18 mouse cellular contexts compared by ENCODE assay signal in genomic region chr5:52866361-52867155, GRCm38 (mm10). TPM values are rescaled to one million over a fixed set of nuclear protein-coding genes. Genes with fewer than 3 reads are reported as not detected.
DNase-seq lines count a peak whose midpoint lies in the region; ATAC-seq lines count a peak whose summit lies in the region.
"Had no signal": no experiment of that assay in that cellular context is flagged by ENCODE, and none has a peak within 500 bp of the region (broad histone marks: within the 10 kb centered on the region; RNA-seq: fewer than 3 reads in every experiment).

No protein-coding gene starts in this region.

- H3K9ac ChIP-seq in kidney, embryonic 16.5 days (replicated peaks; ENCODE audit: low read length): no peak overlapping the region
- H3K9ac ChIP-seq in liver, embryonic 11.5 days (ENCODE audit: low read depth, low read length): no peak overlapping the region
- H3K9ac ChIP-seq: embryonic facial prominence, embryonic 12.5 days; hindbrain, embryonic 13.5 days; limb, embryonic 15.5 days; liver, postnatal 0 days; neural tube, embryonic 13.5 days had no signal

- peaks cover 3% of the 10 kb centered on the region; the same call in 1 of the 2 replicates for H3K4me1 ChIP-seq in kidney, embryonic 16.5 days (ENCODE audit: insufficient read depth, low read length)
- no peaks in the 10 kb centered on the region for H3K4me1 ChIP-seq in liver, embryonic 11.5 days (replicated peaks; ENCODE audit: control insufficient read depth, insufficient read depth, low read length)
- H3K4me1 ChIP-seq: embryonic facial prominence, embryonic 12.5 days; heart, embryonic 10.5 days; limb, embryonic 15.5 days had no signal

- no peak for ATAC-seq in kidney, embryonic 16.5 days (ENCODE audit: low FRiP score, low TSS enrichment)
- ATAC-seq in hematopoietic stem cell, adult 5-6 weeks (replicated peaks in 1 of 2; ENCODE audit: insufficient read depth in 1 of 2, low FRiP score in 2 of 2, low TSS enrichment in 1 of 2, low read depth in 1 of 2, poor library complexity in 2 of 2, severe bottlenecking in 2 of 2): peak; percentile 23 to 24; a peak in 2 of 4 replicates
- no peak for ATAC-seq in liver, embryonic 11.5 days (replicated peaks; ENCODE audit: low FRiP score)
- ATAC-seq: liver, postnatal 0 days had no signal

- H3K9me3 ChIP-seq in kidney, embryonic 16.5 days (ENCODE audit: low read length): no peaks in the 10 kb centered on the region
- no peaks in the 10 kb centered on the region for H3K9me3 ChIP-seq in liver, embryonic 11.5 days (ENCODE audit: control insufficient read depth, low read length)
- H3K9me3 ChIP-seq: embryonic facial prominence, embryonic 12.5 days; heart, embryonic 10.5 days; hindbrain, embryonic 13.5 days; limb, embryonic 15.5 days; neural tube, embryonic 13.5 days had no signal

- DNase-seq in adrenal gland, adult (ENCODE audit: inconsistent age in 2 of 2, low spot score in 1 of 2): peak; percentile 65 to 83
- no peak for DNase-seq in adrenal gland, postnatal 4 days (ENCODE audit: low spot score in 2 of 2)
- no peak for DNase-seq in kidney, postnatal 14 days
- DNase-seq in adrenal gland, postnatal 14 days: peak; percentile 45
- DNase-seq in liver, embryonic 11.5 days (ENCODE audit: low spot score): no peak
- no peak for DNase-seq in spleen, adult 18-20 months
- DNase-seq: right cerebral cortex, postnatal 14 days; thymus, postnatal 36 days had no signal

- WGBS in kidney, embryonic 16.5 days: 66% methylated on average over 18 of the region's 18 CpGs
- 85% methylated on average over 18 of the region's 18 CpGs for WGBS in liver, embryonic 11.5 days

- H3K36me3 ChIP-seq in kidney, embryonic 16.5 days (ENCODE audit: insufficient read depth, low read length): peaks cover 56% of the 10 kb centered on the region
- H3K36me3 ChIP-seq in liver, embryonic 11.5 days (ENCODE audit: control insufficient read depth, insufficient read depth, low read length): peaks cover 27% of the 10 kb centered on the region

- H3K4me3 ChIP-seq in kidney, embryonic 16.5 days (ENCODE audit: low read length): no peak overlapping the region
- H3K4me3 ChIP-seq in liver, embryonic 11.5 days (ENCODE audit: low read depth, low read length): no peak overlapping the region
- H3K4me3 ChIP-seq: embryonic facial prominence, embryonic 12.5 days; heart, embryonic 10.5 days; hindbrain, embryonic 13.5 days; limb, embryonic 15.5 days; neural tube, embryonic 13.5 days had no signal

- H3K4me2 ChIP-seq in kidney, embryonic 16.5 days (replicated peaks; ENCODE audit: low read depth, low read length): no peak overlapping the region
- no peak overlapping the region for H3K4me2 ChIP-seq in liver, embryonic 11.5 days
- H3K4me2 ChIP-seq: embryonic facial prominence, embryonic 12.5 days; hindbrain, embryonic 13.5 days; limb, embryonic 15.5 days; midbrain, embryonic 11.5 days; neural tube, embryonic 13.5 days had no signal

- H3K27me3 ChIP-seq in kidney, embryonic 16.5 days (ENCODE audit: insufficient read depth, low read length): no peaks in the 10 kb centered on the region
- no peaks in the 10 kb centered on the region for H3K27me3 ChIP-seq in liver, embryonic 11.5 days (replicated peaks; ENCODE audit: control insufficient read depth, insufficient read depth, low read length)
- H3K27me3 ChIP-seq: CH12.LX; embryonic facial prominence, embryonic 12.5 days; hindbrain, embryonic 13.5 days; limb, embryonic 15.5 days; neural tube, embryonic 13.5 days had no signal

- 0 out of 2 replicates have a peak overlapping the region, but pooled peaks have one; percentile 31 for H3K27ac ChIP-seq in kidney, embryonic 16.5 days (ENCODE audit: low read length)
- H3K27ac ChIP-seq in liver, embryonic 11.5 days (ENCODE audit: low read depth, low read length): no peak overlapping the region
- H3K27ac ChIP-seq: embryonic facial prominence, embryonic 12.5 days; heart, embryonic 10.5 days; hindbrain, embryonic 13.5 days; limb, embryonic 15.5 days; neural tube, embryonic 13.5 days had no signal

RNA-seq across cellular contexts. Expression of gene Anapc4, which starts 32.7 kb away (rescaled TPM):
- 10 to 100 TPM; 92.2 to 97.5 TPM for total RNA-seq in adrenal gland, postnatal 4 days (2021)
- polyA plus RNA-seq in kidney, embryonic 16.5 days (2015; fragmentation: Nextera tagmentation; extraction: Ambion mirVana): 105 and 106 TPM in 2 replicates
- 57.5 and 66.8 TPM in 2 replicates for total RNA-seq in adrenal gland, postnatal 14 days (2021)
- total RNA-seq in hematopoietic stem cell, adult 5-6 weeks (2017): 84.4 and 97.2 TPM in 2 replicates
- 63.4 and 72.4 TPM in 2 replicates for polyA plus RNA-seq in liver, embryonic 11.5 days (2014; fragmentation: Nextera tagmentation; extraction: Ambion mirVana)

Comparison
In these comparisons a context has a peak if more than half of its experiments do, and no peak if none do; other contexts are left out.
1. DNase-seq: peak in adrenal gland, adult (2 of 2) and adrenal gland, postnatal 14 days (single experiment); none in adrenal gland, postnatal 4 days (0 of 2), kidney, postnatal 14 days (single experiment), liver, embryonic 11.5 days (single experiment) and spleen, adult 18-20 months (0 of 2).
2. ATAC-seq: peak in hematopoietic stem cell, adult 5-6 weeks (2 of 2); none in kidney, embryonic 16.5 days (single experiment) and liver, embryonic 11.5 days (single experiment).